ENCODE assay signal across 8 mouse cellular contexts in the genomic region with DNA sequence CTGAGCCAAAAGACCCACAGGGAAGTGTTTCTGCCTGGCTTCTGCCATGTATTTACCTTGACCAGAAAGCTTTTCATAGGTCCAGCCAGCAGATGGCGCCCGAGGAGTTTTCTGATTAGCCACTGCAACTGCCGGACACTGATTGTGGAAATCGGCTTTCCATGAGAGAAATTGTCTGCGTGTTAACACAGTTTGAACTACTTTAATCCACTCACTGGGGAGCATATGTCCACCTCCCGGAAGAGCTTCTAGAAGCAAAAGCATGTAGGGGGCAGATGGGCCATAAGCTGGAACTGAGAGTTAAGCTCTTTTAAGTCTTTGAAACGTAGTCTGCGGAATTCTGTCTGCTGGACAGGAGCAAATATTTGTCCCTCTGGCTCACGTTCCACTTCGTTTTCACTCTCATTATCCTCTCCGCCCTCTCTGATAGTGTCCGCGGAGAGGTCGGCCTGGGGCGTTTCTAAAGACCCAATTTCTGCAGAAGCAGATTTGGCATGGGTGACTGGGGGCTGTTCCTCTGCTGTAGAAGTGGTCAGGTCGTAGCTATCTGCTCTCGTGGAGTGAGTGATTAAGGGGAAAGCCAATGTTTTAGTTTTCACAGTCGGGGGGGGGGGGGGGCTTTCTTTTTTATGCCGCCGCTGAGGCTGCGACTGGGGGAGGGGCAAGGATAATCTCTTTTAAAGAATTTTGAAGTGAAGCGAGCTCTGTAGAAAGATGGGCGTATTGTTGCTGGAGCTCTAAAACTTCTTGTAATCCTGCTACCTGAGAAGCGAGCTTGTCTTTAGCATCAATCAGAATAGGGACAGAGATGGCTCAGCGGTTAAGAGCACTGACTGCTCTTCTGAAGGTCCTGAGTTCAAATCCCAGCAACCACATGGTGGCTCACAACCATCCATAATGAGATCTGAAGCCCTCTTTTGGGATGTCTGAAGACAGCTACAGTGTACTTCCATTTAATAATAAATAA. TPM values are rescaled to one million over a fixed set of nuclear protein-coding genes. Genes with fewer than 3 reads are reported as not detected.
DNase-seq lines count a peak whose midpoint lies in the region; ATAC-seq lines count a peak whose summit lies in the region.

No protein-coding gene starts in this region.

- peak overlapping the region; percentile 72 for H3K4me2 ChIP-seq in intestine, embryonic 14.5 days (ENCODE audit: low read length)

- ATAC-seq in intestine, embryonic 14.5 days (replicated peaks; ENCODE audit: low FRiP score, low TSS enrichment, low read depth), result peak; percentile 80
- no peak for ATAC-seq in monocyte, adult 5-6 weeks (replicated peaks; ENCODE audit: insufficient number of reproducible peaks, low FRiP score, low TSS enrichment, poor library complexity, severe bottlenecking)

- DNase-seq in adrenal gland, adult 2 months, result peak; percentile 88
- peak; percentile 96 for DNase-seq in embryo, embryonic 10.5 days (ENCODE audit: low spot score)
- peak; percentile 51 for DNase-seq in gastrocnemius, postnatal 25 days
- DNase-seq in intestine, embryonic 14.5 days (ENCODE audit: low spot score), result peak; percentile 98
- DNase-seq in left cerebral cortex, postnatal 10 days (ENCODE audit: extremely low spot score in 1 of 2, low spot score in 2 of 2), result peak; percentile 84 to 86
- peak; percentile 90 for DNase-seq in mesoderm, embryonic 11.5 days (ENCODE audit: low read depth, low spot score)
- peak; percentile 52 for DNase-seq in skeletal muscle tissue, adult 2 months (ENCODE audit: low read depth, low spot score)

- H3K36me3 ChIP-seq in intestine, embryonic 14.5 days (ENCODE audit: control insufficient read depth, insufficient read depth, low read length), result no peaks in the 10 kb centered on the region

- H3K27ac ChIP-seq in intestine, embryonic 14.5 days (ENCODE audit: low read depth), result no peak overlapping the region

- peak overlapping the region; percentile 42 for H3K4me3 ChIP-seq in intestine, embryonic 14.5 days (ENCODE audit: low read depth, low read length)

- H3K4me1 ChIP-seq in intestine, embryonic 14.5 days (replicated peaks; ENCODE audit: control insufficient read depth, insufficient read depth, low read length), result no peaks in the 10 kb centered on the region

- H3K9me3 ChIP-seq in intestine, embryonic 14.5 days (ENCODE audit: control insufficient read depth, low read length), result no peaks in the 10 kb centered on the region

- H3K9ac ChIP-seq in intestine, embryonic 14.5 days (ENCODE audit: low read length), result peak overlapping the region; percentile 47

- WGBS in intestine, embryonic 14.5 days, result 12% methylated on average over 25 of the region's 25 CpGs

- H3K27me3 ChIP-seq in intestine, embryonic 14.5 days (replicated peaks; ENCODE audit: control insufficient read depth, insufficient read depth, low read length), result no peaks in the 10 kb centered on the region

- intact Hi-C loops in left cerebral cortex, postnatal 10 days (cut with DNase I), result loop anchor here (2.0 to 10.0 kb wide), 3 partner anchors 267 to 751 kb away; no protein-coding TSS in a partner anchor

RNA-seq across cellular contexts. Expression of gene Vmn2r1, which starts 41.2 kb away (rescaled TPM):
- total RNA-seq in adrenal gland, adult 2 months (2021), result under 1 TPM; 0.09 to 0.21 TPM
- polyA plus RNA-seq in adrenal gland, adult 2 months (2012; rRNA removed), result 0.06 TPM in 2 replicates
- under 1 TPM; 0.08 TPM for total RNA-seq in gastrocnemius, postnatal 25 days (2021)
- 0.04 and 0.07 TPM in 2 replicates for polyA plus RNA-seq in intestine, embryonic 14.5 days (2014; fragmentation: Nextera tagmentation; extraction: Ambion mirVana)
- under 1 TPM; 0.47 to 0.49 TPM for total RNA-seq in left cerebral cortex, postnatal 10 days (2021)
- 0.10 TPM in 1 of 3 replicates, not detected in the others for total RNA-seq in monocyte, adult 5-6 weeks (2017)
